Mouse (Mus musculus) left cerebral cortex, postnatal 25 days (tissue): ENCODE measurements around the gene Ms4a14. TPM values are rescaled to one million over a fixed set of nuclear protein-coding genes. Genes with fewer than 3 reads are reported as not detected.
"Not testable (repeated sequence)": the region's sequence is repeated elsewhere in the genome, so short reads cannot be mapped to it uniquely, and the experiment has no call there.

Experiments used
- DNase-seq, 2 experiments: peaks; one replicate each; pipeline ENCODE4 v3.0.0; 2022; ENCODE audit warnings: low spot score in 2 of 2, mixed read lengths in 1 of 2
- intact Hi-C: fragments of 180-260 bp; cut with DNase I; formaldehyde crosslinking; loops from one replicate; pipeline ENCODE4 v1.15.1; 2025
- total RNA-seq, 2 experiments: library from RNA; stranded (reverse); gene quantifications; 2 replicates each; pipeline ENCODE4 v1.2.3; 2021

Ms4a14 gene
- total RNA-seq: not detected

DNA sequence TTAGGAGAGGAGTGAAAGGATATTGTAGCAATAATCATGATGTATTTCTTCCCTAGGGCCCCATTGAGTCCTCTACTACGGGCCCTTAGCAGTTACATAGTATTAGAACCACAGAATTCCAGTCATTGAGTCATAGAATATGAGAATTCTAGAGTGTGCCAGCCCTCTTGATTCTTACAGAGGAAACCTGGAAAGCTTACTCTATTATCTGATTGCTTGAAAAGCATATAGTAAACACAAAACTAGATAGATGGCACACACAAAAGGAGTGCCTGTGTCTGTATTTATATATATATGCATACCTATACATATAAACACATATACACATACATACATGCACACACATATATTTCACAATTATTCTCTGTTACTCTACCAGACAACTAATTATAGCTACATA lies at the start of gene Ms4a14:
Gene Ms4a14, minus strand, starts transcription at position 101 of the 400 bp plus-strand sequence.
- intact Hi-C loops: no loop called here
- DNase-seq: no peak

GRCm38 (mm10) chr19:11362002-11362401 lies 47.7 kb upstream of the Ms4a14 start:
- no peak for DNase-seq
- intact Hi-C loops: loop anchor here (5.0 kb wide), 1 partner anchor 225 kb away; no protein-coding TSS in a partner anchor

DNA sequence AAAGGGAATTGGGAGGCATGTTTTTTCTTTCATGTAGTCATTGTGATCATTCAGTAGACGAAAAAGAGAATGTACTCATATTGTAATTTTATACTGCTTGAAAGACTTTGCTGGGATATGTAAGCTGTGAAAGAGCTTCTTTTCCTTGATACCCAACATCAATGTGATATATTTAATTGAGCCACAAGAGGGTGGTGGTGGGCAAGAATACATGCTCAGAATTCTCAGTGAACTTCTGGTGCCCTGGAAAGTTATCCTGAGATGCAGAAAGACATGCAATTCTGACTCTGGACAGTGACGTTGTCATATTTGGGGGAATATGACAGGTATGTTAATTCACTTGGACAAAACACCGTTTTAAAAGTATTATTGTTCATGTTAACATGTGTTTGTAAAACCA lies 45.9 kb upstream of the Ms4a14 start:
- intact Hi-C loops: loop anchor here (5.0 kb wide), 1 partner anchor 227 kb away; no protein-coding TSS in a partner anchor
- peak; percentile 4 to 44 for DNase-seq

GRCm38 (mm10) chr19:11355730-11356129 lies 41.5 kb upstream of the Ms4a14 start:
- intact Hi-C loops: no loop called here
- no peak for DNase-seq

GRCm38 (mm10) chr19:11351878-11352277 lies 37.6 kb upstream of the Ms4a14 start:
- peak in 1 of 2 experiments; percentile 16 for DNase-seq
- intact Hi-C loops: loop anchor here (5.0 kb wide), 2 partner anchors 250 to 415 kb away; partner anchors contain the start of gene Ms4a6d

DNA sequence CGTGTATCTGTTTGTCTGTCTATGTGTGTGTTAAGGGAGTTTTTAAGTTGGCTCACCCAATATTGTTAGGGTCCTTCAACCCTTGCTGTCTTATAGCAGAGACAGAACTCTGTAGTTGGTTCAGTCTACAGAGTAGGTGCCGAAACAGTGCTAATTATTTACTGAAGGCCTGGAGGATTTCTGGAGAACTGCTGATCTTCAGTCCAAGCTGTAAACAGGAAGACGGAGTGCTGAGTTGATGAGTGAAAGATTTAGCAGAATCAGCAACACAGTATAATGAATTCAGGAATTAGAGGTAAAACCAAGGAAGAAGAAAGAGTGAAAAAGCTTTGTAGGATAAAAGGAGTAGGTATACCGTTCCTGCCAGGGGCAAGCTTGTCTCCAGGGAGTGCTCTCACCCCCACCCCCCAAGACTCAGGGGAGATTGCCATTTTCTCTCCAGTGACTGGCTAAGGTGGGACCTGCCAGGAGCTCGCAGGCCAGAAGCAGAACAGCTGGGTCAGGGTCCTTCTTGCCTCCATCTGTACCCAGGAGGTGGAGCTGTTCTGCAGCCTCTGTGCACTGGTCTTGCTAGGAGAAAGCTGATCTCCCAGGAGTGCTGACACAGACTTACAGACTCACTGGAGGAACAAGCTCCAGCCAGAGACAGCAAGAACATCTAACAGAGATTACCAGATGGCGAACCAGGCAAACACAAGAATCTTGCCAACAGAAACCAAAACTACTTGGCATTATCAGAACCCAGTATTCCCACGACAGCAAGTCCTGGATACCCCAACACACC lies 35.6 kb upstream of the Ms4a14 start:
- intact Hi-C loops: loop anchor here (5.0 kb wide), 2 partner anchors 252 to 417 kb away; partner anchors contain the start of gene Ms4a6d

DNA sequence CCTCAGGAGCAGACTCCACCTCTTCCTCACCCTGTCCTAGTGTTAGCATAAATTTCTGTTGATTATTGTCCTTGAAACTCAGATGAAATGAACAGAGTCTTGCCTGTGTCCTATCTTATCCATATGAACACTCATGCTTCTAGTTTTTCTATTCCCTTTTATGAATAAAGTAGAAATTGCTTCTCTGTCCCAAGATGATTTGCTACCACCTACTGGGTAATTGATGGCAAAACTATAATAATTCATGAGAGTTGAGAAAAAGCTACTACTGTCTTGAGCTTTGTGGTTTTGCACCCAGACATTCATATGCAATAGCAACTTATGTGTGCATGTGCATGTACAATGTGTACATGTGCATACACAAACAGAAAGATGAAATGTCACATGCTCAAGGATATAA lies 29.7 kb upstream of the Ms4a14 start:
- DNase-seq: no peak
- intact Hi-C loops: no loop called here

More for the DNA sequence above, 35.6 kb upstream of the Ms4a14 start:
- peak; percentile 12 to 26 for DNase-seq

- intact Hi-C loops: no loop called here
- DNase-seq: no peak
Measured at GRCm38 (mm10) chr19:11343147-11343546, 28.9 kb upstream of the Ms4a14 start.

- DNase-seq: no peak
- intact Hi-C loops: no loop called here
Measured at GRCm38 (mm10) chr19:11335932-11336331, 21.7 kb upstream of the Ms4a14 start, which contains the start of gene Ms4a7. Gene Ms4a7, minus strand, starts transcription at chr19:11336146.

GRCm38 (mm10) chr19:11321123-11321522 lies 6.9 kb upstream of the Ms4a14 start:
- DNase-seq: no peak
- intact Hi-C loops: no loop called here

DNA sequence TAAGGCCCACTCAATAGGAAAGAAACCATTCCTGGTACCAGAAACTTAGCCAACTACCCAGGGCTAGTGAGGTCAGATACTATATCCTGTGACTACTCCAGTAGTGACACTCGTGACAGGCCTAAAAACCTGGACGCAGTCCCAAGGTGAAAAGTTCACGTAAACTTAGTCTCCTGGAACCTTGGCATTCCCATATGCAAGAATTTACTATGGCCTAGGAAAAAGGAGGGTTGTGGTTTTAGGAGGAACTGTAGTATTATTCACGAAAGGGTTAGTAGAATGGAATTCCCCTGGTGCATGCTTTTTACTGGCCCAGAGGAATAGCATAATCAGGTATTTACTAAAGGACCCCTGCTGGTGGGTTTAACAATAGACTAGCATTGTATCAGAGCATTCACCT lies 2.5 kb upstream of the Ms4a14 start:
- intact Hi-C loops: no loop called here
- DNase-seq: no peak

GRCm38 (mm10) chr19:11308888-11309287 lies 5.4 kb downstream of the Ms4a14 start:
- intact Hi-C loops: no loop called here
- no peak for DNase-seq

DNA sequence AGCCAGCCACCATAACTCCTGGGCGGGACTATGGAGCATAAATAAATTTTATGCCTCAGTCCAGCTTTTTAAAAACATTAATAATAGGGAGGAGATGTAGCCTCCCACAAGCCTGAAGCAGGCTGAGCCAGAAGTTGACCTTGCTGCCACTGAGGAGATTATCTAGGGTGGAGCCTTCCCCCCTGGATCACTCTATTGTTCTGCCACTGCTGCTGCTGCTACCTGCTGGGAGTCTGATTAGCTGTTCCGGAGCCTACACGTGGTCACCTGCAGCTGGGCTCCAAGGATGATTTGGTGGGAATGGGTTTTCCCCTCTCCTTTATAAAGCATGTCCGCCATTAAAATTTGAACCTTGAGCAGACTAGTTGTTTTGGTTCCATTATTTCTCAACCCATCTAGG lies 14.7 kb downstream of the Ms4a14 start:
- intact Hi-C loops, DNase-seq: not testable (repeated sequence)

DNA sequence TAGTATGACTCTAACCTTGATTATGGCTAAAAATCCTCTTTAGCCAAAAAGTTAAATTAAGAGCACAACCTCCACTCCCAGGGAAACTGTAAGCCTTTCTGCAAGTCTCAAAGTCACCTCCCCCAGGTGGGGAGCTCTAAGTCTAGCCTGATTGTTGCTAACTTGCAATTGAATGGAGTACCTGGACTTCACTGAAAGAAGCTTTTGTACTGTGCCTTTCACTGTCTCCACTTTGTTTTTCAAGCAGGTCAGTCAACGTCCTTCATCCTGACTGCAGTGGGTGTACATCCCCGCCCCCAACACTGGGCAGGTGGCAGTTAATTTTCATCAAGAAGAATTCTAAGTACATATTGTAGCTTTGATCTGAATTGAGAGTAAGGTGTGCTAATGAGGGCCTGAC lies 15.3 kb downstream of the Ms4a14 start:
- intact Hi-C loops: no loop called here
- no peak for DNase-seq

- DNase-seq, intact Hi-C loops: not testable (repeated sequence)
Measured at GRCm38 (mm10) chr19:11293616-11294015, 20.6 kb downstream of the Ms4a14 start.

- intact Hi-C loops: no loop called here
- DNase-seq: peak in 1 of 2 experiments; percentile 1
Measured at GRCm38 (mm10) chr19:11292990-11293389, 21.3 kb downstream of the Ms4a14 start.

DNA sequence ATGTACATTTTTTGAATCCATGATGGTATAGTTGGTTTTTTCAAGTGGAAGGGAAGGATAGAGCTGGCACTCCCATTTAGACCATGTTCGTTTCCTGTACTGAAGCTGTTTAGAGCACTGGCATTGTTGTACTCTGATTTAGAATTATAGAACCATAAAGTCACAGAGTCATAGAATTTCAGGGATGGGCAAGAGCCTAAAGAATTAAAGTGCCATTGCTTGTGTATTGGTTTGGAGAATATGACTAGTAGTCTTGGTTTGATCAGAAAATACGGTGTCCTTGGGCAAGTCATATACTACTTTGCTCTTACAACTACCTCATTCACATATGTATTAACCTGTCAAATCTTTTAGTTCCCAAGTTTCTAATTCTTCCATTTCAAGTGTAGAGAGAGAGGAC lies 30.5 kb downstream of the Ms4a14 start, which contains the start of gene Ms4a5:
Gene Ms4a5, minus strand, starts transcription at position 101 of the 400 bp plus-strand sequence.
- intact Hi-C loops: no loop called here
- DNase-seq: no peak

DNA sequence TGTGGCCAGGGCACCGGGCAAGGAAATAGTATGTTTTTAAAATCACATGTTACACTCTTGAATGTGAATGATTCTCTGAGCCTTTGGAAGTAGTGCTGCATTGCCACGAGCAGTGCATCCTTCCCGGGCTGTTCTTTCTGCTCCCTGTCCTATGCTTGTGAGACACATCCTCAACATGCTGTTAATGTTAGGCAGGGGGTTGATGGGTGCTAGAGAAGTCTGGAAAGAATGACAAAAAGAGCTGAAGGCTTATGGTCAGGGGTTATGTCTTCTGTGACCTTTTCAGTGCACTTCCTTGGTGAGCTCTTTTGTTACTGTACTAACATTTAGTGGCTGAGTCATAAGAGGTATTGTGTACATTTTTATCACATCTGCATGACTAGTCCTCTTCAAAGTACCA lies 34.0 kb downstream of the Ms4a14 start:
- intact Hi-C loops: no loop called here
- no peak for DNase-seq

DNA sequence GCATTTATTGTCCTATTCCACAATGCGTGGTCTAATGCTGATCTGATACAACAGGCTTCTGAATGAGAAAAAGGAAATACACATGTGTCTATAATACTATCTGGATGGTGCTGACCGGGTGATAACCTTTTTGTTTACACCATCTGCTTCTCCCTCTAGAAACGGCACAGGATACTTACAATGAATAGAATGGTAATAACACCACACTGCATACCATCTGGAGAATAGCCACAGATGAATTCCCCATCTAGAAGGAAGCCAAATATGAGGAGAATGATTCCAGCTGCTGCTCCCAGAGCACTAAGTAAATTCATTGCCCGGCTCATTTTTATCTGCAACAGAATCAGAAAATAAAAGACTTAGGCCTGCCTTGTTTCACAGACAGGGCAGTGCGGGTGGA lies 37.8 kb downstream of the Ms4a14 start:
- intact Hi-C loops: no loop called here
- DNase-seq: no peak

DNA sequence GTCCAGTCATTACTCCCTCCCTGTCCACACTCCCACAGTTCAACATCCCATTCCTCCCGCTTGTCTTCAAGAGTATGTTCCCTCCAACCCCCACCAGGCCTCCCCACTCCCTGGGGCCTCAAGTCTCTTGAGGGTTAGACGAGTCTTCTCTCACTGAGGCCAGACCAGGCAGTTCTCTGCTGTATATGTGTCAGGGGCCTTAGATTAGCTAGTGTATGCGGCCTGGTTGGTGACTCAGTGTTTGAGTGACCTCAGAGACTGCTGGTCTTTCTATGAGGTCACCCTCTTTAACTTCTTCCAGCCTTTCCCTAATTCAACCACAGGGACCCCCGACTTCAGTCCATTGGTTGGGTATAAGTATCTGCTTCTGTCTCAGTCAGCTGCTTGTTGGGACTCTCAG lies 47.3 kb downstream of the Ms4a14 start:
- intact Hi-C loops: no loop called here

More for the DNA sequence above, 47.3 kb downstream of the Ms4a14 start:
- DNase-seq: no peak
